Comparison of ENCODE assay signal across 43 mouse cellular contexts in genomic region chr11:51003296-51003695, GRCm38 (mm10). TPM values are rescaled to one million over a fixed set of nuclear protein-coding genes. Genes with fewer than 3 reads are reported as not detected.
"Had no signal": no experiment of that assay in that cellular context is flagged by ENCODE, and none has a peak within 500 bp of the region (broad histone marks: within the 10 kb centered on the region; RNA-seq: fewer than 3 reads in every experiment).

Olfr51 (plus strand) TSS chr11:51003596.

- H3K9me3 ChIP-seq: heart, embryonic 12.5 days; heart, embryonic 15.5 days; hindbrain, embryonic 10.5 days; hindbrain, embryonic 12.5 days; hindbrain, embryonic 13.5 days; hindbrain, embryonic 15.5 days; intestine, embryonic 15.5 days; kidney, embryonic 15.5 days had no signal

- H3K4me1 ChIP-seq: heart, embryonic 12.5 days; heart, embryonic 13.5 days; heart, embryonic 15.5 days; hindbrain, embryonic 10.5 days; hindbrain, embryonic 12.5 days; hindbrain, embryonic 13.5 days; hindbrain, embryonic 15.5 days; intestine, embryonic 15.5 days; kidney, embryonic 15.5 days had no signal

- DNase-seq: heart, postnatal 10 days; heart, postnatal 14 days; heart, postnatal 36 days; heart, postnatal 4 days; kidney, adult 11 months; kidney, adult 18-20 months; kidney, adult 2 months; kidney, adult 8-10 months; kidney, adult 9 months; kidney, postnatal 10 days; kidney, postnatal 14 days; kidney, postnatal 25 days; kidney, postnatal 36 days; kidney, postnatal 4 days; layer of hippocampus, adult 9-11 months; layer of hippocampus, postnatal 36 days had no signal

- H3K4me3 ChIP-seq: heart, embryonic 12.5 days; heart, embryonic 13.5 days; heart, embryonic 15.5 days; hindbrain, embryonic 10.5 days; hindbrain, embryonic 12.5 days; hindbrain, embryonic 13.5 days; hindbrain, embryonic 15.5 days; intestine, embryonic 15.5 days; kidney, embryonic 15.5 days; layer of hippocampus, adult 2 months; left cerebral cortex, adult 2 months had no signal

- H3K36me3 ChIP-seq: heart, embryonic 12.5 days; heart, embryonic 13.5 days; heart, embryonic 15.5 days; hindbrain, embryonic 10.5 days; hindbrain, embryonic 12.5 days; hindbrain, embryonic 13.5 days; hindbrain, embryonic 15.5 days; intestine, embryonic 15.5 days; kidney, embryonic 15.5 days had no signal

- H3K27ac ChIP-seq: heart, embryonic 13.5 days; heart, embryonic 15.5 days; hindbrain, embryonic 10.5 days; hindbrain, embryonic 12.5 days; hindbrain, embryonic 13.5 days; hindbrain, embryonic 14.5 days; hindbrain, embryonic 15.5 days; hindbrain, postnatal 0 days; intestine, embryonic 15.5 days; kidney, embryonic 15.5 days; kidney, postnatal 0 days; layer of hippocampus, adult 2 months; left cerebral cortex, adult 2 months had no signal

- H3K27me3 ChIP-seq: heart, embryonic 12.5 days; heart, embryonic 13.5 days; hindbrain, embryonic 12.5 days; hindbrain, embryonic 13.5 days; hindbrain, embryonic 15.5 days; intestine, embryonic 15.5 days; kidney, embryonic 15.5 days had no signal

RNA-seq across cellular contexts. Expression of gene Olfr51, which starts in this region (rescaled TPM):
- polyA plus RNA-seq: heart, embryonic 11.5 days; heart, embryonic 12.5 days; heart, embryonic 13.5 days; heart, embryonic 14.5 days; heart, embryonic 15.5 days; heart, embryonic 16.5 days; heart, postnatal 0 days; hindbrain, embryonic 10.5 days; hindbrain, embryonic 11.5 days; hindbrain, embryonic 12.5 days; hindbrain, embryonic 13.5 days; hindbrain, embryonic 14.5 days; hindbrain, embryonic 15.5 days; hindbrain, embryonic 16.5 days; hindbrain, postnatal 0 days; inflammation-experienced regulatory T-cells, adult 6 months; intestine, embryonic 14.5 days; intestine, embryonic 15.5 days; intestine, embryonic 16.5 days; intestine, postnatal 0 days; kidney, adult 2 months; kidney, embryonic 14.5 days; kidney, embryonic 15.5 days; kidney, embryonic 16.5 days; kidney, postnatal 0 days; large intestine, adult 2 months had no signal
